Mouse (Mus musculus) midbrain, embryonic 13.5 days (tissue): ENCODE data around the gene Cdh15. TPM values are rescaled to one million over a fixed set of nuclear protein-coding genes. Genes with fewer than 3 reads are reported as not detected.

Source experiments
- ATAC-seq: fragments of 200-750 bp; cut with Nextera tagmentation; 2 replicates; pipeline ENCODE4 v1.8.0; 2017; ENCODE audit warnings: mild to moderate bottlenecking, moderate TSS enrichment, moderate library complexity
- H3K27ac ChIP-seq: fragments of 300-500 bp; sonication (generic); 2 replicates; pipeline ENCODE4 v1.5.1; 2015; ENCODE audit warnings: inconsistent platforms, mild to moderate bottlenecking, moderate library complexity
- H3K27me3 ChIP-seq: fragments of 300-500 bp; sonication (generic); 2 replicates; pipeline ENCODE4 v1.6.1; 2015; ENCODE audit warnings: mild to moderate bottlenecking, inconsistent platforms
- H3K36me3 ChIP-seq: fragments of 300-500 bp; sonication (generic); 2 replicates; pipeline ENCODE4 v1.6.1; 2015; ENCODE audit warnings: mild to moderate bottlenecking, inconsistent platforms
- H3K4me1 ChIP-seq: fragments of 300-500 bp; sonication (generic); replicated peaks from 2 replicates; pipeline ENCODE4 v1.6.1; 2015; ENCODE audit warnings: inconsistent platforms
- H3K4me2 ChIP-seq: fragments of 300-500 bp; sonication (generic); replicated peaks from 2 replicates; pipeline ENCODE4 v1.6.1; 2015; ENCODE audit warnings: moderate library complexity, mild to moderate bottlenecking, inconsistent platforms
- H3K4me3 ChIP-seq: fragments of 300-500 bp; sonication (generic); replicated peaks from 2 replicates; pipeline ENCODE4 v1.5.1; 2015; ENCODE audit warnings: mild to moderate bottlenecking, inconsistent platforms
- H3K9ac ChIP-seq: fragments of 300-500 bp; sonication (generic); replicated peaks from 2 replicates; pipeline ENCODE4 v1.6.1; 2015; ENCODE audit warnings: mild to moderate bottlenecking, inconsistent platforms
- H3K9me3 ChIP-seq: fragments of 300-500 bp; sonication (generic); 2 replicates; pipeline ENCODE4 v1.6.1; 2016; ENCODE audit warnings: mild to moderate bottlenecking, inconsistent platforms
- WGBS: fragments of 180-500 bp; shearing (Covaris S2); methylation state at CpG from one replicate; pipeline ENCODE4 v1.1.7; 2015; 5-methylcytosine and 5-hydroxymethylcytosine counted together
- polyA plus RNA-seq: library from polyadenylated mRNA; unstranded; fragments of >200 nt; fragmentation: Nextera tagmentation; extraction: Ambion mirVana; gene quantifications from 2 replicates; pipeline ENCODE4 v1.2.1, GENCODE M21; 2015

Cdh15 gene
- polyA plus RNA-seq = 1.00 and 1.1 TPM in 2 replicates

DNA sequence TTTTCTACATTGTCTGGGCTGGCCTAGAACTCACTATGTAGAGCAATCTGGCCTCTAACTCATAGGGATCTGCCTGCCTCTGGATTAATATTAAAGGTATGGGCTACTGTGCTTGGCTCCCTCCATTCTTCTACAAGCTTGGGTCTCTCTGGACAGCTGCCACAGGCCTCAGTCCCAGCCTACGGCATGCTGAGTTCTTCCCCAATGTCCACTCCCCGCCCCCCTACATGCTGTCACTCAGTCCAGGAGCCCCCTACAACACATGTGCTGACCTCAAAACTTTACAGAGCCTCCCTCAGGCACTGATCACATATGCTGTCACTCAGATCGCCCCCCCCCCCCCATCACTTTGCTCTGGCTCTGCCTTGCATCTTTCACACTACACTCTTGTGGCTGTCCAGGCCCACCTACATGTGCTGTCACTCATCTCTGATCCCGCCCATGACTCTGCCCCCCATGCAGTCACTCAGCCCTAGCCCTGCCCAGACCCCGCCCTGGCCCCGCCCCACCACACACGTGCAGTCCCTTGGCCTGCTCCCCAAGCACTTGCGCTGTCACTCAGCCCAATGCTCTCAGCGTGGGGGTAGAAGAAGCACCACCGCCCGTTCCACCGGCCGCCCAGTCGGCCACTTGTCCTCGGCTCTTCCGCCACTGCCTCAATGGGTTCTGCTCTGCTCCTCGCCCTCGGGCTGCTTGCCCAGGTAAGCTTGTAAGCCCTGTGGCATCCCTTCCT, at the start of gene Cdh15:
Gene Cdh15, plus strand, starts transcription at position 138 of the 733 bp plus-strand sequence.
- H3K4me3 ChIP-seq = no peak within 1 kb of the TSS
- no peak within 1 kb of the TSS for H3K27ac ChIP-seq
- H3K4me1 ChIP-seq = peaks cover 9% of the 10 kb centered on the region; the same call in 1 of the 2 replicates
- WGBS = 14% methylated on average over 18 of the region's 18 CpGs
- peak within 1 kb of the TSS; percentile 33 for H3K4me2 ChIP-seq
- peaks cover 8% of the 10 kb centered on the region; the same call in 1 of the 2 replicates for H3K27me3 ChIP-seq
- H3K9me3 ChIP-seq = no peaks in the 10 kb centered on the region
- H3K36me3 ChIP-seq = no peaks in the 10 kb centered on the region
- H3K9ac ChIP-seq = no peak within 1 kb of the TSS
- ATAC-seq = peak; percentile 92

DNA sequence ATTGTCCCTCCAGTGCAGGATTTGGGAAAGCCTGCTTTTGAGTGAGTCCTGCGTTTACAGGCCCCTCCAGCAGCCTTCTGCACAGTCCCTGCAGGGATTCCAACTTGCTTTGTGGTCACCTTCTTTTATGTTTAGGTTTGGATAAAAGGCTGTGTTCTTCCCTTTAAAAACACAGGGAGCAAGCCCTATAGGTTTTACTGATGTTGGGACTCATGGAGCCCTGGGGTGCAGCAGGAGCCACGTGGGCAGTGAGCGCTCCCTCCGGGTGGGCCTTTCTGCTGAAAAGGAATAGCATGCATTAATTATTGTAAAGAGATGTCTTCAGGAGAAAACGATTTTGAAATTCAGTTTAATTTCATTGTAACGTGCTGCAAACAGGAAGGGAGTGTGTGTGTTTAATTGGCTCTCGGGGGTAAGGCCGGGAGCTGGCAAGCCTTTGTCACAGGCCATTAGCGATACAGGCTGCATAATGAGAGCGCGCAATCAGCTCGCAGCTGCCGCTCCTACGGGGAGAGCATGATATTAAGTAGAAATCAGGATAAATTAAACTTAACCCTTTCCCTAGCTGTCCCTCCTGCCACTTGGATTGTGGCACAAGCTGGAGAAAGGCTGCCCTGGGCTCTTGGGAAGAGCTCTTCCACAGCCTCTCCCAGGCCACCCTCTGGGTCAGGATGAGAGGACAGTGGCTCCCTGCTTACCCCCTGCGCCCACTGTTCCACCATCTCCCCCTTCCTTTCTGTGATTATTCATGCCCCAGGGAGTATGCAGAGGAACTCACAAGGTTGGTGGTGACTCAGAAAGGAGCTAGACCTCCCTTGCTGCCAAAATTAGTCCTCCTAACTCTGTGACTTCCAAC, 43.6 kb upstream of the Cdh15 start:
- Histone ChIP-seq H3K4me2 (peak overlapping the region; percentile 33), H3K4me3 (no peak overlapping the region), H3K9me3 (no peaks in the 10 kb centered on the region), H3K9ac (peak overlapping the region; percentile 21; the same call in 1 of the 2 replicates), H3K27ac (peak overlapping the region; percentile 92), H3K36me3 (no peaks in the 10 kb centered on the region; the same call in 1 of the 2 replicates), H3K4me1 (peaks cover 62% of the 10 kb centered on the region), H3K27me3 (no peaks in the 10 kb centered on the region)
- WGBS = 8% methylated on average over 15 of the region's 15 CpGs
- ATAC-seq = peak; percentile 90

DNA sequence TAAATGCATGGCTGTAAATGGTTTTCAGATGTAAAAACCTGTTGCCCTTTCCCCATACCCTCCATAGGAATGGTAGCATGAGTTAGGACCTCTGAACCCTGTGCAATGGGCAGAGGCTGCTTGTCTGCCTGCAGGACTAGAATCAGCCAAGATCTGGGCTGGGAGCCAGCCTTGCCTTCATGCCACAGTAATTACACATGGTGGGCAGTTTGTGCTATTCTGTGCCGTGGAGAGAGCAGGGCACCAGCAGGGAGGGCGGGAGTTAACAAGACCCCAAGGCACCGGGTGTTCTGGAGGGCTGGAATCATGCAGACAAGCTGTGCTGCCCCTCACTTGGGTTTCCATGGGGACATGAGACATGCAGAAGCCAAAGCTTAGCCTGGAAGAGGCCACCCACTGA, 42.4 kb upstream of the Cdh15 start:
- 0 out of 2 replicates have a peak, but pooled peaks have one; percentile 7 for ATAC-seq
- Histone ChIP-seq H3K4me2 (no peak overlapping the region; the same call in 1 of the 2 replicates), H3K4me1 (peaks cover 63% of the 10 kb centered on the region), H3K36me3 (no peaks in the 10 kb centered on the region), H3K9ac (no peak overlapping the region), H3K27me3 (no peaks in the 10 kb centered on the region), H3K4me3 (no peak overlapping the region), H3K27ac (peak overlapping the region; percentile 92), H3K9me3 (no peaks in the 10 kb centered on the region)
- WGBS = 29% methylated on average over 3 of the region's 3 CpGs

DNA sequence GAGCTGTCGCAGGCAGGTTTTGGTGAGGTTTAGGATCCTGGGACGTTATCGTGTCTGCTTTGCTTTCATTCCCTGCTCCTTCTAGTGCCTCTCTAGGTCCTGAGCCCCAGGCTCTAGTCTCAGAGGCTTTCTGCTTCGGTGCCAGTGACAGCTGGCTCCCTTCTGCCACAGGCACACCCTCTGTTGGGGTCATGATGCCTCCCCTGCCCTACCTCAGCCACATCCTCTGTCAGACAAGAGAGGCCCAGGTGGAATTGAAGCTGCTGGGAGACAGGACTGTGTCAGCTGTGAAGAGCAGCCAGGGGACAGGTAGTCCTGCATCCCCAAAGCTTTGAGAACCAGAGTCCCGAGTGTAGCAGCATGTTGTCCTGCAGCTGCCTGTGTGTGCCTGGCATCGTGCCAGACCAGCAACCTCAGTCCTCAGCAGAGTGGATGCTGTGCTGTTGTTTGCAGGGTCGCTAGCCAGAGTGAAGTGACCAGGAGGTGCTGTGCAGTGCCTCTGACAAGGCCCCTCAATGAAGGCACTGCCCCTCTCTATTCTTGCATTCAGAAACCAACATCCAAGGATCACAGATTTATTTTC, 40.7 kb upstream of the Cdh15 start:
- Histone ChIP-seq H3K27me3 (no peaks in the 10 kb centered on the region), H3K4me2 (no peak overlapping the region), H3K9ac (0 out of 2 replicates have a peak overlapping the region, but pooled peaks have one; percentile 39), H3K9me3 (no peaks in the 10 kb centered on the region), H3K4me1 (peaks cover 80% of the 10 kb centered on the region), H3K36me3 (no peaks in the 10 kb centered on the region), H3K27ac (peak overlapping the region; percentile 92), H3K4me3 (no peak overlapping the region)
- 42% methylated on average over 7 of the region's 7 CpGs for WGBS
- ATAC-seq = no peak

DNA sequence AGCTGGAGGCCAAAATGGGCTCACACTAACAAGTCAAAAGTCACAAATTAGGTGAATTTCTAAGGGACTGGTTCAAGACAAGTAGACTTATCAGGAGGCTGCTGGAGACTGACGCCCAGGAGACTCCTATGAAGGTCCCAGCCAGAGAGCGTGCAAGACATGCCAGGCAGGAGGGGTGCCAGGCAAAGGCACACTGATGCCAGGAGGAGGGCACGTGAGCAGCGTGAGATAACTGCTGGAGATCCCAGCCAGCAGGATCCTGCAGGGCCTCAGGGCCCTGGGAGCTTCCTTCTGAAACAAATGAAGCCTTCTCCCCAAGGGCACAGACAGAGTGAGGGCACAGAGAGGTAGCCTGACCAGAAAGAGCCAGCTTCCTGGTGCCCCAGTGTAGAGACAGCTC, 39.9 kb upstream of the Cdh15 start:
- Histone ChIP-seq H3K36me3 (no peaks in the 10 kb centered on the region), H3K4me2 (no peak overlapping the region), H3K4me1 (peaks cover 82% of the 10 kb centered on the region), H3K4me3 (no peak overlapping the region), H3K27me3 (no peaks in the 10 kb centered on the region), H3K9me3 (no peaks in the 10 kb centered on the region), H3K27ac (peak overlapping the region; percentile 92), H3K9ac (no peak overlapping the region)
- ATAC-seq = no peak
- 77% methylated on average over 4 of the region's 4 CpGs for WGBS

DNA sequence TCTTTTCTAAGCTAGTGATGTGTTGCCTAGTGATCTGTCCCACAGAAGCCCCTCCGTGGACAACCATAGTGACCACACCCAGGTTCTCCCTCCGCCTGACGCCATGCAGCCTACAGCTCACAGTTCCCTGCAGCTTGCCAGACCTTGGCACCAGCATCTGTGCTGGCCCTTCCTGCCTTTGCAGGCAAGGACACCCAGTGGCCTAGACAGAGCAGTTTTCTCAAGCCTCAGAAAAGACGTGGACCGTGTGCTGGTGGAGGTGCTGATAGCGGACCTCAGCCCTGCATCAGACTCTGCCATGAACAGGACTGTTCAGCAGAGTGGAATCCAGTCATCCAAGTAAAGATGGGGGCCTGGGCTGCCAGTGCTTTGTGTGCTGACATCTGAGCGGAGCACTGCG, 37.4 kb upstream of the Cdh15 start:
- H3K4me1 ChIP-seq = peaks cover 80% of the 10 kb centered on the region
- peak overlapping the region; percentile 27; the same call in 1 of the 2 replicates for H3K27ac ChIP-seq
- H3K4me2 ChIP-seq = no peak overlapping the region
- 0 out of 2 replicates have a peak, but pooled peaks cover 3% of the 10 kb centered on the region for H3K27me3 ChIP-seq
- H3K9me3 ChIP-seq = no peaks in the 10 kb centered on the region
- 0 out of 2 replicates have a peak, but pooled peaks cover 6% of the 10 kb centered on the region for H3K36me3 ChIP-seq
- WGBS = 82% methylated on average over 8 of the region's 8 CpGs
- ATAC-seq = no peak
- no peak overlapping the region for H3K9ac ChIP-seq
- no peak overlapping the region for H3K4me3 ChIP-seq

DNA sequence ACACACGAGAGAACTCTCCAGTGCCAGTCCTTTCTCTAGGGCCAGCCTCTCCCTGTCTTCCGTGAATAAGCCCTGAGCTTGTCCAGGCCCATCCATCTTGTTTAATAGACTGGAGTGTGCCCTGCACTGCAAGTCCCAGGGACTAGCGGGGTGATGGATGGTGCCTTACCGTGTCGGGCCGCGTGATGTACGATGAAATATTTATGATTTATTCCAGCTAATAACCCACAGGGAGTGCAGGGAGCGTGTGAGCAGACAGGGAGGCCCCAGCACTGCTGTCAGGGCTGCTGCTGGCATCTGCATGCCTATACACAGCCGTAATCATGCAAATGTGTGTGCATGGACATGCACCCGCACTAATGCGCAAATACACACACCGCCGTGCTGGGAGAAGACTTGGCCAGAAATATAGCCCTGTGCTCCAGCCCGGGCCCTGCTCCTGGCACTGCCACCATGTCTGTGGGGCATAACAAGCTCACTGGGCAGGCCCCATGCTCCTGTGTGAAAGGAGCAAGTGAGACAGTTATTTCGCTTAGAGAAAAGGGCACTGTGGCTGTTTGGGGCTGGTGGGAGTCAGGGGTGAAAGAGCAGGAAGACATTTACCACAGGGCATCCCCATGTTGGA, 35.8 kb upstream of the Cdh15 start:
- Histone ChIP-seq H3K9me3 (no peaks in the 10 kb centered on the region), H3K4me2 (no peak overlapping the region), H3K4me1 (peaks cover 66% of the 10 kb centered on the region), H3K4me3 (no peak overlapping the region), H3K9ac (0 out of 2 replicates have a peak overlapping the region, but pooled peaks have one; percentile 24), H3K36me3 (0 out of 2 replicates have a peak, but pooled peaks cover 6% of the 10 kb centered on the region), H3K27ac (peak overlapping the region; percentile 64), H3K27me3 (0 out of 2 replicates have a peak, but pooled peaks cover 3% of the 10 kb centered on the region)
- 74% methylated on average over 16 of the region's 16 CpGs for WGBS
- ATAC-seq = peak; percentile 60

DNA sequence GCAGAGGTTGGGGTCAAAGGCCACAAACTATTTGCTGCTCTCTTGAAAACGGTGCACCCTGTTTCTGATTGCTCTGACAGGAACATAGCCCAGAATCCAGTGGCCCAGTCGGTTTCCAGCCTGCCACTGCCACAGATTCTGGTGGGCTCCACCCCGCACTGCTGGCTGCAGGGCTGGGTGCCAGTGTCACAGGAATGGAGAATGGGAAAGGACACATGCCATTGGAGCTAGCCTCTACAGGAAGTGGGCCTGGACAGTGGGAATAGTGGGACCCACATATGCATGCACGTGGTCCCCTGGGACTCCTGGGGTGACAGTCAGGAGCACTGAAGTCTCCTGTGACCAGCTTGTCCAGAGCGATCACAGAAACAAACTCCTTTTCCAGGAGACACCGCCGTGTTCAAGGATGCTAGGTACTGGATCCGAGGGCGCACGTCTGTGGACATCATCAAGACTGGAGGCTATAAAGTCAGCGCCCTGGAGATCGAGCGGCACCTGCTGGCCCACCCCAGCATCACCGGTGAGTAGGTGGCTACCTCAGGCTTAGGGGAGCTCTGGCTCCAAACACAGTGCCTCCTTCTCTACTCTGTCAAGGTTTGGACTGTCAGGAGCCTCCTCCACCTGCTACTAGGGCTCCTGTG, 35.0 kb upstream of the Cdh15 start:
- Histone ChIP-seq H3K36me3 (0 out of 2 replicates have a peak, but pooled peaks cover 6% of the 10 kb centered on the region), H3K27ac (peak overlapping the region; percentile 64; the same call in 1 of the 2 replicates), H3K4me3 (no peak overlapping the region), H3K9me3 (no peaks in the 10 kb centered on the region), H3K27me3 (0 out of 2 replicates have a peak, but pooled peaks cover 3% of the 10 kb centered on the region), H3K9ac (0 out of 2 replicates have a peak overlapping the region, but pooled peaks have one; percentile 23), H3K4me1 (peaks cover 66% of the 10 kb centered on the region), H3K4me2 (no peak overlapping the region)
- WGBS = 79% methylated on average over 14 of the region's 14 CpGs
- 0 out of 2 replicates have a peak, but pooled peaks have one; percentile 10 for ATAC-seq

DNA sequence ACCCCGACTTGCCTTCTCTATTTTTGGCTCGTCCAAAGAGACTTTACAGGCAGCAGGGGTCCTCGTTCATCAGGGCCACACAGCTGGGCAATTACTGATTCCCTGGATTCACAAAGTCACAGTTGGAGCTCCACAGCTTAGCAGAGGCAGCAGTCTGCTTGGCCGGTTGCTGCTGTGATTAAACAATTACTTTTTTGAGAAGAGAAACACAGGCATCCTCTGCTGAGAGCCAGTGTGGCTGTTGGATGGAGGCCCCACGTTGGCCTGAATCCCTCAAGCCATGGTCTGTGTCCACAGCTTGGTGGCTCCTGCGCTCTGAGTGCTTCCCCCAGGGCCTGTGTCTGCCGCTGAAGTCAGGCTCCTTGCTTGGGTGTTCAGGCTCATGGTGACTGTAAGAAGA, 33.2 kb upstream of the Cdh15 start:
- 8% methylated on average over 7 of the region's 7 CpGs for WGBS
- peaks cover 65% of the 10 kb centered on the region for H3K4me1 ChIP-seq

DNA sequence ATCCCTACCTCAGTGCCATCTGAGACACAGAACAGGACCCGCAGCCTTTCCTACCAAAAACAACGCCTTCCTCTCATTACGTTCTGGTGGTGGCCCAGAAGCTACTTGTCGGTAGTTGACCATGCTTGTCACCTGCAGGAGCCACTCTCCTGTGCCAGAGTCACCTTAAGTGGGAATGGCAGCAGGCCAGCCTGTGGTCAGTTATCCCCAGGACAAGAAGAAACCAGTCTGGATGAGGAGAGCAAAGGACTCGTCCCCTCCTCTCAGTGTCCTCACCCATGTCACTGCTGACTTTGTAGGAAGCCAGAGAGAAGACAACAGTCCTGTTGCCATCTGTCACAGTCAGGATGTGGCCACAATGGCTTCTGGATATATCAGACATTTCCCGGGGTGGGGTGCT, 30.8 kb upstream of the Cdh15 start:
- 91% methylated on average over 6 of the region's 6 CpGs for WGBS

More for the DNA sequence above, 33.2 kb upstream of the Cdh15 start:
- no peak for ATAC-seq
- Histone ChIP-seq H3K27me3 (0 out of 2 replicates have a peak, but pooled peaks cover 3% of the 10 kb centered on the region), H3K9me3 (no peaks in the 10 kb centered on the region), H3K27ac (peak overlapping the region; percentile 69; the same call in 1 of the 2 replicates), H3K36me3 (0 out of 2 replicates have a peak, but pooled peaks cover 6% of the 10 kb centered on the region), H3K4me3 (no peak overlapping the region), H3K9ac (no peak overlapping the region; the same call in 1 of the 2 replicates), H3K4me2 (no peak overlapping the region)

More for the DNA sequence above, 30.8 kb upstream of the Cdh15 start:
- no peaks in the 10 kb centered on the region for H3K9me3 ChIP-seq
- no peak overlapping the region for H3K9ac ChIP-seq
- 0 out of 2 replicates have a peak, but pooled peaks cover 6% of the 10 kb centered on the region for H3K36me3 ChIP-seq
- H3K27ac ChIP-seq = no peak overlapping the region
- ATAC-seq = no peak
- H3K4me1 ChIP-seq = peaks cover 48% of the 10 kb centered on the region
- no peak overlapping the region for H3K4me3 ChIP-seq
- 0 out of 2 replicates have a peak, but pooled peaks cover 3% of the 10 kb centered on the region for H3K27me3 ChIP-seq
- no peak overlapping the region for H3K4me2 ChIP-seq
